Mouse (Mus musculus) CH12F3 (cell line): ENCODE measurements around the gene Srcap.
"Not testable (repeated sequence)": the region's sequence is repeated elsewhere in the genome, so short reads cannot be mapped to it uniquely, and the experiment has no call there.

ENCODE experiments used
- in situ Hi-C: fragments of 300-500 bp; cut with MboI; formaldehyde crosslinking; loops from 2 replicates; pipeline ENCODE4 v1.14.3; 2020; ENCODE audit warnings: low sequenced_read_pairs

Srcap gene

GRCm38 (mm10) chr7:127511808-127512230 is at the start of gene Srcap:
Gene Srcap, plus strand, starts transcription at chr7:127511983.
- in situ Hi-C loops: no loop called here

- in situ Hi-C loops: no loop called here
Observed at GRCm38 (mm10) chr7:127465191-127465590, 46.6 kb upstream of the Srcap start.

GRCm38 (mm10) chr7:127465670-127466069 is 46.1 kb upstream of the Srcap start:
- in situ Hi-C loops: not testable (repeated sequence)

- in situ Hi-C loops: no loop called here
Observed at GRCm38 (mm10) chr7:127466606-127467005, 45.2 kb upstream of the Srcap start.

GRCm38 (mm10) chr7:127470011-127470715 is 41.6 kb upstream of the Srcap start:
- in situ Hi-C loops: no loop called here

- in situ Hi-C loops: no loop called here
Observed at GRCm38 (mm10) chr7:127470743-127471645, 40.8 kb upstream of the Srcap start.

GRCm38 (mm10) chr7:127471646-127472010 is 40.2 kb upstream of the Srcap start:
- in situ Hi-C loops: no loop called here

- in situ Hi-C loops: no loop called here
Observed at GRCm38 (mm10) chr7:127472060-127472459, 39.7 kb upstream of the Srcap start.

- in situ Hi-C loops: no loop called here
Observed at GRCm38 (mm10) chr7:127473705-127474104, 38.1 kb upstream of the Srcap start.

GRCm38 (mm10) chr7:127474378-127475070 is 37.3 kb upstream of the Srcap start:
- in situ Hi-C loops: no loop called here

GRCm38 (mm10) chr7:127475186-127475740 is 36.5 kb upstream of the Srcap start:
- in situ Hi-C loops: no loop called here

- in situ Hi-C loops: no loop called here
Observed at GRCm38 (mm10) chr7:127476336-127476735, 35.4 kb upstream of the Srcap start.

GRCm38 (mm10) chr7:127476855-127477254 is 34.9 kb upstream of the Srcap start:
- in situ Hi-C loops: no loop called here

- in situ Hi-C loops: no loop called here
Observed at GRCm38 (mm10) chr7:127477687-127478634, 33.8 kb upstream of the Srcap start.

GRCm38 (mm10) chr7:127478635-127479317 is 33.0 kb upstream of the Srcap start, which contains the start of gene Fbrs:
Gene Fbrs, plus strand, starts transcription at chr7:127479199.
- in situ Hi-C loops: no loop called here

GRCm38 (mm10) chr7:127479318-127480225 is 32.2 kb upstream of the Srcap start:
- in situ Hi-C loops: no loop called here

GRCm38 (mm10) chr7:127480321-127480720 is 31.5 kb upstream of the Srcap start:
- in situ Hi-C loops: no loop called here

GRCm38 (mm10) chr7:127485416-127485815 is 26.4 kb upstream of the Srcap start:
- in situ Hi-C loops: no loop called here
